Mouse (Mus musculus) adrenal gland, postnatal 14 days (tissue): Measurements from ENCODE around the gene Map1lc3b. TPM values are rescaled to one million over a fixed set of nuclear protein-coding genes. Genes with fewer than 3 reads are reported as not detected.
A peak's percentile ranks its signal among the peaks of the same experiment; 100 is the strongest.

ENCODE experiments used
- DNase-seq: peaks from one replicate; pipeline ENCODE4 v3.0.0; 2021; ENCODE audit warnings: mixed read lengths
- long read RNA-seq, 2 experiments: library from polyadenylated mRNA; stranded (forward); transcript quantifications; one replicate each; pipeline ENCODE4 v2.0.0; 2021
- total RNA-seq: library from RNA; stranded (reverse); gene quantifications from 2 replicates; pipeline ENCODE4 v1.2.3, GENCODE M21; 2021

Map1lc3b gene
- total RNA-seq = 137 and 170 TPM in 2 replicates
- long read RNA-seq, experiment 1, full-length matches to known transcripts = 445 of 462 reads
- long read RNA-seq, experiment 1, partial matches to known transcripts = 9 of 462 reads
- long read RNA-seq, experiment 1, other reads (novel, unspliced or antisense) = 8 of 462 reads
- long read RNA-seq, experiment 2, full-length matches to known transcripts = 338 of 361 reads
- long read RNA-seq, experiment 2, partial matches to known transcripts = 14 of 361 reads
- long read RNA-seq, experiment 2, other reads (novel, unspliced or antisense) = 9 of 361 reads

- DNase-seq = peak; percentile 97
These were observed at the start of gene Map1lc3b for GRCm38 (mm10) chr8:121590203-121591177. Map1lc3b (plus strand) TSS chr8:121590361.

DNA sequence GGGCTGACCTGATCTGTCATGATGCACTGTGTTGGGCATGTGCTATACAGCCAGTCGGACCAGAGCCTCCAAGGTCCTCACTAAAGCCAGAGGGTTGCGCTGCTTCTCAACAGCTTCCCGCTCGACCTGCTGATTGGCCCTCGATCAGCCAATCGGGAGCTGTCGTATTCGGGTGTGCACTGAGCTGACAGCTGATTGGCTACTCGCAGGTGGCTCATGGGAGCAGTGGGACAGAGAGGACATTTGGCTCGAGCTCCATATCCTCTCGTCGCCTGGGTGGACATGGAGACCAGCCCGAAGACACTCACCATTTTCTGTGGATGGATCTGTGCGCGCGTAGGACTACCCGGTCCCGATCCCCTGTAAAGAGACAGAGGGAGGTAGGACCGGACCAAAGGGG, 48.3 kb upstream of the Map1lc3b start:
- no peak for DNase-seq

GRCm38 (mm10) chr8:121542901-121543300, 47.3 kb upstream of the Map1lc3b start:
- DNase-seq = no peak

- no peak for DNase-seq
These were observed 45.8 kb upstream of the Map1lc3b start, which contains the start of gene 1700018B08Rik for GRCm38 (mm10) chr8:121544276-121544785. 1700018B08Rik (minus strand) TSS chr8:121544320.

- no peak for DNase-seq
These were observed 45.2 kb upstream of the Map1lc3b start for GRCm38 (mm10) chr8:121544936-121545335.

DNA sequence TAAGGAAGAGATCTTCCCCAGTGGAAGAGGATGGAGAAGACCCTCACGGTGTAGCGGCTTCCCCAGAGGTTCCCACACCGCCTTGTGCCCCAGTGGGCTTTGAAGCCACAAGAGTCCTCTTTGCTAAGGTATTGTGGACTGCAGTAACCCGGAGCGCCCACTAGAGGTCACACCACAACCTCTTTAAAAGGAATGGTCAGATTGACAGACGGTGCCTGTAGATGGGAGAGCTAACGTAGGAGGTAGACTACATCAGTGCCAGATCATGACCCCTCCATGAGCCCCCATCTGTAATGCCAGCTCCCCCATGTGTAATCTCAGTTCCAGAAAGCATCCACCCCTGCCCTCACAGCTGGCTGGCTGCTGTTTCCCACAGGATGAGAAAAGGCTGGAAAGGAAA, 43.0 kb upstream of the Map1lc3b start:
- peak; percentile 81 for DNase-seq

DNA sequence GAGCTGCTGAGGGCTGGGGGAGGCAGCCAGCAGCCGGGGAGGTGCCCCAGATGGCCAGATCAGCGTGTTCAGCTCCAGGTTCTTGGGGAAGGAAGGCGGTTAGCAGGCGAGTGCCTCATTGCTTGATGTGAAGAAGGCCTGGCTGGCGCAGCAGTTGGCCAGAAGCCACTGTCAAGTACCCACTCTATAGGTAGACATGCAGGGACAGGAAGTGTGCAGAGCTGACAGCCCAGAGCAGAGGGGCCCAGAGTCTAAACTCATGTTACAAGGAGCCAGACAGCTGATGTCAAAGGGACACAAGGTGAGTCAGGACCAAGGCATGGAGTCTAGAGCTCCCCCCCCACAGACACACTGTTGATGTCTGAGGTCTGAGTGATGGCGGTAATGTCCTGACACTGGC, 40.1 kb upstream of the Map1lc3b start:
- no peak for DNase-seq

- DNase-seq = no peak
These were observed 38.8 kb upstream of the Map1lc3b start for GRCm38 (mm10) chr8:121551065-121551985.

- DNase-seq = no peak
These were observed 37.7 kb upstream of the Map1lc3b start for GRCm38 (mm10) chr8:121552506-121552905.

- no peak for DNase-seq
These were observed 36.2 kb upstream of the Map1lc3b start for GRCm38 (mm10) chr8:121553831-121554475.

DNA sequence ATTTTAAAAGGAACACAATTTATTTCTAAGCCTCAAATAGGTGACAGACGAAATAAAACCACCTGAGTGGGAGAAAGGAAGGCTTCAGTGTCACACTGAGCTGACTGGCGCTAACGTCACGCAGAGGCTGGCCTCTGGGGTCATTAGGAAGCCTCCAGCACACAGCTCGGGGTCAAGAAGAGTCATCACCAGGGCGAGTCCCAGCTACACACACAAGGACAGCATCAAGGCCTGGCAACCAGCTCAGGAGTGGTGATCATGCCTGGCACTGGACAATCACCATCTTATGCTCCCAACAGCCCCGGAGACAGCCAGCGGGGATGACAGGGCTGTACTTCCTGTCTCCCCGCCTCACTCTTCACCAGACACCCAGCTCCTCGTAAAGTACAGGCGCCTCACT, 32.4 kb upstream of the Map1lc3b start:
- DNase-seq = no peak

GRCm38 (mm10) chr8:121558538-121558937, 31.6 kb upstream of the Map1lc3b start:
- DNase-seq = no peak

DNA sequence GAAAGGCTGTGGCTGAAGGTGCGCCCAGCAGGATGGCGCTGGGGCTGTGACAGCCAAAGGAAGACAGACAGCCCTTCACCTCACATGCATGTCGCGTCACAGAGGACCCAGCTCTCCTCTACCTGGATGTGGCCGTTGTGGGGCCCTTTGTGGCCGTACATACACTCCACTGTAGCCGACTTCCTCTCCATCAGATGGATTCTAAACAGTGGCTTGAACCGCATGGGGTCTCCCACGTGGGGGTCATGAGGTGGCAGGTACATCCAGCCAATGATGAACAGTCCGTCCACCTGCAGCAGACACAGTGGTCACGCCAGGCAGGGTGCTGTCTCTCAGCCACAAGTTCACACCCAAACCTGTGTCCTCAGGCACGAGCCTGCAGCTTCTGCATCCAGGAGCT, 30.4 kb upstream of the Map1lc3b start:
- DNase-seq = no peak

GRCm38 (mm10) chr8:121560432-121561100, 29.6 kb upstream of the Map1lc3b start:
- DNase-seq = no peak

GRCm38 (mm10) chr8:121561636-121562345, 28.4 kb upstream of the Map1lc3b start:
- DNase-seq = no peak

- DNase-seq = peak; percentile 83
These were observed 27.2 kb upstream of the Map1lc3b start for GRCm38 (mm10) chr8:121562941-121563351.

DNA sequence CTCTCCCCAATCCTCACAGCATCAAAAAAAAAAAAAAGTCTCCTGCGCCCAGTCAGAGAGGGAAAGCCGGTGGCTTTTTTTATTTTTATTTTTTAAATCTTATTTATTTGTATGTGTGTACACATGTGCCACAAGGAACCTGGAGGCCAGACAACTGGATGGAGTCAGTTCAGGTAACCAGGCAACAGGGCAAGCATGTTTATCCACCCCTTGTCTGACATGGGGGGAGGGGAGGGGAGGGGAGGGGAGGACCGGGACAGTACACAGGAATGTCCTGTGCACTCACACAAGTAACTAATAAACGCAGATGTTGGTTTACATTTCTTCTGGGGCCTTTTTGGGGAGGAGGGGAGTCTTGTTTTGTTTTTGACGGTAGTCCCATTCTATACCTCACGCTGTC, 26.5 kb upstream of the Map1lc3b start:
- no peak for DNase-seq

DNA sequence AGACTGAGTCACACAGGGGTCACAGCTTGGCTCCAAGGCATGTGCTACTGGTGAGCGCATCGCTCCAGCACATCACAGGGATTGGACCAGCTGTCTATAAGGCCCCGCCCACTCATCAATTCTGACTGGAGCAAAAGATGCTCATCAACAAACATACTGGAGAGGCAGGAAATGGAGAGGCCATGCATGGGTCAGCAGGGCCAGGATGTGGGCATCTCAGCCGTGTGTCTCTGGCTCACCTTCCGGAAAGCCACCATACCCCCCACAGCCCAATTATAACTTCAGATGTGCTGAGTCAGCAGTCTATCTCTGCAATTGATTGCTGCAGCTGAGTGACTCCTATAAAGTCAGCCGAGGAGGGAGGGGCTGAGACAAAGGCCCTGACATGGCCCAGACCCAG, 21.8 kb upstream of the Map1lc3b start:
- DNase-seq = no peak

DNA sequence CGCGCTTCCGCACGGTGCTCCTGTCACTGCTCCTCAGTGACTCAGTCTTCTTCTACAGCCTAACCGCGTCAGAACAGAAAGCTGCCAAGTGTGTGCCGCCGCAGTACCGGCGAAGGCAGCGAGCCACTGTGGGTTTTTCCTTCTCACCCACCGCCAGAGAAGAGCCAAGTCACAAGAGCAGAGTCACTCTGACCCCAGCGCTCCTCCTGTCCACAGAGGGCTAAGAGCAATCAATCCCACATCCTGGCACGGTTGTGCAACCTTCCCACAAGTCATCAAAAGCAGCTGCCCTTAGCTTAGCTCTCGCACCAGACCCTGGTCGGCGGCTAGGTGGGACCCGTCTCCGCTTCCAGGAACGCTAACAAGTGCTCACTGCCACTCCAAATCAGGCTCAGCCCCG, 19.8 kb upstream of the Map1lc3b start:
- peak; percentile 68 for DNase-seq

GRCm38 (mm10) chr8:121570801-121571200, 19.4 kb upstream of the Map1lc3b start:
- DNase-seq = no peak
